Mouse (Mus musculus): ENCODE data around the gene Chrnd. TPM values are rescaled to one million over a fixed set of nuclear protein-coding genes. Genes with fewer than 3 reads are reported as not detected.

The Chrnd gene
- 1 to 10 TPM; 1.9 to 2.9 (median 2.4) TPM for total RNA-seq (2022)

DNA sequence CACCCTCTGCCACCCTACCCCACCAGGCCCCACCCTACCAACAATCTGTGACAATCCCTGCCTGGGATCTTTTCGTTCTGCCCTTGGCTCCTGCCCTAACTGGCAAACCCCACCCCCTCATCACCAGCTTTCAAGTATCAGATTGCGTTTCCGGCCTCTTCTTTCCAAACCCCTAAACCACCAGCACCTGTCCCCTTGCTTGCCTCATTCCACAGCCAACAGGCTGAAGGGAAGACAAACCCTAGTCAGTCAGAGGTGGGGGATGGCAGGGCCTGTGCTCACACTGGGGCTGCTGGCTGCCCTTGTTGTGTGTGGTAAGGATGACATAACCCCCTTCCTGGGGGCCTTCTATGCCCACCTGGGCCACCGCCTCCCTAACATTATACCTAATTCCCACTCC, at the start of gene Chrnd:
Chrnd (plus strand) TSS at position 179 of the 400 bp plus-strand sequence.
- DNase-seq (ENCODE audit: low spot score in 2 of 2): no peak

DNA sequence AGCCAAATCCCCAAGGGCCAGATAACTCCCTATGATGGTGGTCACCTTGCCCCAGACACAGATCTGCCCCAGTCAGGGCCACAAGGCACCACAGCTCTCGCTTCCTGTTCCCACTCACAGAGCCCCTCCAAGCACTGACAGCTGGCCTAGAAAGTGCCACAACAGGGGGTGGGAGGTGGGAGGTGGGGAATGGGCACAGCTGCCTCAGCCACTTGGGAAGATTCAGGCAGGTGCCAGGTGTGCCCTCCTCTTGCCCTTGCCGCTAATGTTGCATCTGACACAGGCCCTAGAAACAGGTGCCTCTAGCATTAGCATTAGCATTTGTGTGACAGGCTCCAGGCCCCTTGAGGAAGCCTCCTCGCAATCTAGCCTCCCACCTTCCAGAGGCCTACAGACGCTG, 48.9 kb upstream of the Chrnd start:
- DNase-seq (ENCODE audit: low spot score in 2 of 2): no peak

GRCm38 (mm10) chr1:87142456-87142855, 48.0 kb upstream of the Chrnd start:
- no peak for DNase-seq (ENCODE audit: low spot score in 2 of 2)

DNA sequence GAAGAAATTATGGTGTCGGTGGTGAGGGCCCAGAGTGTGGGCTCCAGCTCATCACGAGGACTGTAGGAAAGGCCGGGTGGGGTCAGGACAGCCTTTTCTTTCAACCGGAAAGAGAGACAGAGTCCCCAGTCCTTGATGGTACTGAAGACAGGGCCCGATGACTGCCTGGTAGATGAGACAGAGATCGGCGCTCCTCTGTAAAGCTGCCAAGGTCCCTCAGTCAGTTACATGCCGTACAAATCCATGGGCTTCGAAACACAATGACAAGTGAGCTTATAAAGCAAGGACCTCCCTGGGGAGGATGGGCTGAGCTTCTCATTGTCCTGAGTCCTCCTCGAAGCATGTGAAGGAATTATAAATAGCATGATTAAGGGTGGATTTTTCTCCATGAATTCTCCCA, 47.3 kb upstream of the Chrnd start:
- DNase-seq (ENCODE audit: low spot score in 2 of 2): no peak

DNA sequence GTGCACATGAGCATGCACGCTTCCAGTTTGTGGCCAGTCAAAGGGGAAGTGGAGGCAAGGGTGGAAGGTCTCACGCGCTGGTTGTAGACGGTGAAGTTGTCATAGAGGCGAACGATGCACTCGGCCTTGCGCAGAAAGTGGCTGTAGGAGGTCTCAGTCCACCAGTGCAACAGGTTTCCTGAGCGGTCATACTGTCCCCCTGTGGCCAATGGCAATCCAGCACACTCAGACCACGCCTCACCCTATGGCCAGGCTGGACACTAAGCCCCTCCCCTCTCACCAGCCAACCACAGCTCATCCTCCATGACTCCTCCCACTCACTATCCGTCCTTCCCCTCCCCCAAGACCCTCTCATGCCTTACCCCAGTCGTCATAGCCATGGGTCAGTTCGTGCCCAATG, 41.0 kb upstream of the Chrnd start:
- DNase-seq (ENCODE audit: low spot score in 2 of 2): no peak

- peak in 1 of 2 experiments; percentile 55 for DNase-seq (ENCODE audit: low spot score in 2 of 2)
These were observed 39.1 kb upstream of the Chrnd start for GRCm38 (mm10) chr1:87151286-87151685.

- DNase-seq (ENCODE audit: low spot score in 2 of 2): no peak
These were observed 36.5 kb upstream of the Chrnd start for GRCm38 (mm10) chr1:87153776-87154500.

DNA sequence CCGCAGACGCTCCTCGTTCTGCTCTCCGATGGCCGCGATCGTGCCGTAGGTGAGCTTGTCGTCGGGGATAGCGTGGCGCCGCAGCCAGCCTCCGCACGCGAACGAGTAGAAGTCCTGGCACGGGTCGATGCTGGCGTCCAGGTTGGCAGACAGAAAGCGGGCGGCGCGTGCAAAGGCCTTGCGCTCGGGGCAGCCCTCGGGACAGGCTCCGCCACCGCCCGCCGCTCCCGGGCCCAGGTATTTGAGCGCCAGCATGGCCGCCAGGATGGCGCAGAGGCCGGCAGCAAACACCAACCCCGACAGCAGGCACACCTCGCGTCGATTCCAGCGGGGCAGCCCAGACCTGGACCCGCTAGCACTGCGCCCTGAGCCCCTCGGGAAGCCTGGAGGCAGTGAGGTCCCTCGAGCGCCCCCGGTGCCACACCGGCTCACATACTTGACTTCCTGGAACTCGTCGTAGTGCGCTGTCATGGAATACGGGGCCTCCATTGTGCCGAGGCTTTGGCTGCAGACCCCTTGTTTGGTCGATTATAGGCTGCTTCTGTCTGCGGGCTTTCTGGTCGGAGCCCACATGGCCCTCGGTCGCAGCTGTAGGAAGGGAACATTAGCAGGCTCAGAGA, 35.8 kb upstream of the Chrnd start:
- DNase-seq (ENCODE audit: low spot score in 2 of 2): no peak

- DNase-seq (ENCODE audit: low spot score in 2 of 2): no peak
These were observed 34.7 kb upstream of the Chrnd start for GRCm38 (mm10) chr1:87155531-87156198.

GRCm38 (mm10) chr1:87156199-87156587, 34.2 kb upstream of the Chrnd start, which contains the start of gene Ecel1:
Ecel1 (minus strand) TSS chr1:87156521.
- DNase-seq (ENCODE audit: low spot score in 2 of 2): no peak

DNA sequence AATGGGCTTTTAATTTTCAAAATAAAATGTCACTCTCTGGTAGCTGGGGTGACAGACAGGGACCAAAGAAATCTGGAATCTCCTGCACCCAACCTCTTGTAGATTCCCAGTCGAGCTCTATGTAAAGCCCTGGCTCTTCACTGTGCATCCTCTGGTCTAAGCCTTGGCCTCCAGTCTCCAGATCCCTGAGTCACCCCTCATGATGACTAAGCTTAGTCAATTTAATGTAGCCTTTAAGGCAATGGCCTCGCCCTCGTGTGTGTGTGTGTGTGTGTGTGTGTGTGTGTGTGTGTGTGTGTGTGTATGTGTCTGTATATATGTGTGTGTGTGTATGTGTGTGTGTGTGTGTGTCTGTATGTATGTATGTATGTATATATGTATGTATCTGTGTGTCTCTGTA, 31.0 kb upstream of the Chrnd start:
- DNase-seq (ENCODE audit: low spot score in 2 of 2): no peak

- DNase-seq (ENCODE audit: low spot score in 2 of 2): no peak
These were observed 26.1 kb upstream of the Chrnd start for GRCm38 (mm10) chr1:87164164-87164795.

- no peak for DNase-seq (ENCODE audit: low spot score in 2 of 2)
These were observed 25.6 kb upstream of the Chrnd start for GRCm38 (mm10) chr1:87164796-87165184.

GRCm38 (mm10) chr1:87170458-87170857, 19.9 kb upstream of the Chrnd start:
- DNase-seq (ENCODE audit: low spot score in 2 of 2): no peak

- no peak for DNase-seq (ENCODE audit: low spot score in 2 of 2)
These were observed 19.1 kb upstream of the Chrnd start for GRCm38 (mm10) chr1:87171312-87171711.

DNA sequence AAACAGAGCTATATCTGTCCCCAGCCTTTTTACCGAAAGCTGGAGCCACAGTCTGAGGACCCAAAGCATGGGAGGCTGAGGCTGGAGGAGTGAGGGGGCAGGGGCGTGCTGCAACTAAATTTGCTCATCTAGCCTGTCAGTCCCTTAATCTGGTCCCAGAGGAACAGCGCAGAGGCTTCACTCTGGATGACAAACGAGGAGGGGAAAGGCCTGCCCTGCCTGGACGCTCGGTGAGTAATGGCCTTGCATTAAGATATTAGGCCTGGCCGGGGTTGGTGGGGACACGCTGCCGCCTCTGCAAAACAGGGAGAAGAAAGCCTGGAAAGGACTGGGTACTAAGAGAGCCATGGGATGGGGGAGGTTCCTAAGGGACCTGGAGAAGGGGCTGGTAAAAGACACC, 18.1 kb upstream of the Chrnd start:
- DNase-seq (ENCODE audit: low spot score in 2 of 2): no peak

DNA sequence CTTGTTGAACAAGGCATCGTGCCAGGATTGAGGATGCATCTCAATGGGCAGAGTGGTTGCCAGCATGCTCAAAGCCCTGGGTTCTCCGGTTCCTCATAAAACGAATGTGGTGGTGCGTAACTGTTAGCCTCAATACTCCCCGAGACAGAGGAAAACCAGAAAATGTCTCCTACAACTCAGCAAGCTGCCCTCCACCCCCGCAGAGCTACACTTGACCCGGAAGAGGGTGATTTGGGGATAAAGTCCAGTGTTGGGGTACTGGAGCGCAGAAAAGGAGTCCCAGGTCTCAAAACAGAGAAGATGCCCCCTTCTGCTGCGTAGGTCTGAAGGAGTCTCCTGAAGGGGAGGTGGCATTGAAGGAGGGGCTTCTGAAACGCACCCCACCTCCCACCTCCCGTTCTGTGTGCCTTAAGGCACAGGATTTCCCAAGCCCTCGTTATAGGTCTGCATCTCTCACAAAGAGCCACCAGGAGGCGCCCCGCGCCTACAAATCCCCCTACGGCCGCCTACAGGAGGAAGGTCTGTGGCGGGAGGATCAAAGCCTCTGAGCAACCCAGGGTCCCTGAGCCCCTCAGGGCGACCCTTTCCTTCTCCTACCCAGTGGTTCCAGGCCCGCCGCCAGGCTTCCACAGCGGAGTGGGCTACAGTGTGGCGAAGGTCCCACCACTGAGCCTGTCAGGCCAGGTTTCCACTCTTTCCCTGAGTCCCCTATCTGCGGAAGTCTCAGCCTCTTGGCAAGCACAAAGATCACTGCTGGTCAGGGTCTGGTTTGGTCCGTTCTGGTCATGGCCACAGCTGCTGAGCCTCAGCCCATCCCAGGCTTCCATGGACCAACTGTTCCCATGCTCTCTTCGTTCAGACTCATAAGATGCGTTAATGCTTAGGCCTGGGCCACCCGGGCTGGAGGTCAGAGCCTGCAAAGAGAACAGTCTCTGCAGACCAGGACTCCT, 16.1 kb upstream of the Chrnd start:
- peak; percentile 43 to 55 for DNase-seq (ENCODE audit: low spot score in 2 of 2)

DNA sequence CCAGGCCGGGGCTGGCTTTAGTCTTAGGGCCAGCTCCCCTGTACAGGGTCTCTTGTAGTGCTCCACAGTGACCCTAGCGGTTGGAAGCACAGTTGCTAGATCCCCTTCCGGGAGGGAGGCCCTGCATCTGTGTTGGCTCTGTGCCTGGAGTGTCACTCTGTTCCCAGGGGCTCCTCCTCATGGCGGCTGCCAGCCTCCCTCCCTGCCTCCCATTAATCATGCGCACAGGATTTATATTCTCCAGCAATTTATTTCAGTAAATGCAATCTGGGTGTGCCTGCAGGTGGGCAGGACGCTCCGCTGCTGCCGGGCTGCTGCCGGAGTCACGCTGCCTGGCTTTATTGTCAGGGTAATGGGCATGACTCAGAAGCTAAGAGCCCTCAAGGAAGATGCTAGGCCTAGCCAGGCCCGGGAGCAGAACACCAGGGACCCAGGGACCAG, 14.5 kb upstream of the Chrnd start:
- no peak for DNase-seq (ENCODE audit: low spot score in 2 of 2)

DNA sequence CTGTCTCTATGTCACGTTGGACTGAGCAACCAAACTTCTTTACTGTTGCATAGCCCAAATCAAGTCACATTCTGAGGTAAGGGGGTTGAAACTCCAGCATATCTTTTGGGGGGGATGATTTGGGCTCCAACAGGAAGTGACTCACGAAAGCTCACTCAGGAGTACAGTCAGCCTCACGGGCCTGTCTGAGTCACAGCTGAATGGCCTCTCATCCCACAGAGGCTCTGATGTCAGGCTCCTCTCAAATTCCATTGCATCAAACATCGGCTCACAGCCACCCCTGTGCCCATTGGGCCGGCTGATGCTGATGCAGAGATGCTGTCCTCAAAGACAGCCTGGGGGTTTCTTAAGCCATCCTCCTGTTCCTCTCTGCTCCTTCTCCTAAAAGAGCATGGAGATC, 9.5 kb upstream of the Chrnd start:
- no peak for DNase-seq (ENCODE audit: low spot score in 2 of 2)

GRCm38 (mm10) chr1:87183013-87183412, 7.4 kb upstream of the Chrnd start, which contains the start of gene Prss56:
Prss56 (plus strand) TSS chr1:87183313.
- no peak for DNase-seq (ENCODE audit: low spot score in 2 of 2)
